Mouse (Mus musculus) midbrain, embryonic 10.5 days (tissue): ENCODE measurements around the gene Slc15a1. TPM values are rescaled to one million over a fixed set of nuclear protein-coding genes. Genes with fewer than 3 reads are reported as not detected.

Experiments used
- DNase-seq: peaks from one replicate; pipeline ENCODE4 v3.0.0-alpha.2; 2017; ENCODE audit warnings: low spot score
- H3K27ac ChIP-seq: fragments of 300-500 bp; sonication (generic); replicated peaks from 2 replicates; pipeline ENCODE4 v1.5.1; 2016; ENCODE audit warnings: mild to moderate bottlenecking
- H3K27me3 ChIP-seq: fragments of 300-500 bp; sonication (generic); 2 replicates; pipeline ENCODE4 v1.6.1; 2016; ENCODE audit warnings: low read depth, mild to moderate bottlenecking; ENCODE audit not compliant: poor library complexity, severe bottlenecking
- H3K36me3 ChIP-seq: fragments of 300-500 bp; sonication (generic); 2 replicates; pipeline ENCODE4 v1.6.1; 2016; ENCODE audit warnings: mild to moderate bottlenecking, moderate library complexity
- H3K4me1 ChIP-seq: fragments of 300-500 bp; sonication (generic); 2 replicates; pipeline ENCODE4 v1.6.1; 2016
- H3K4me3 ChIP-seq: fragments of 300-500 bp; sonication (generic); 2 replicates; pipeline ENCODE4 v1.5.1; 2016; ENCODE audit warnings: mild to moderate bottlenecking, moderate library complexity
- H3K9me3 ChIP-seq: fragments of 300-500 bp; sonication (generic); replicated peaks from 2 replicates; pipeline ENCODE4 v1.6.1; 2016; ENCODE audit warnings: mild to moderate bottlenecking
- WGBS: fragments of 180-500 bp; shearing (Covaris S2); methylation state at CpG from one replicate; pipeline ENCODE4 v1.1.7; 2016; 5-methylcytosine and 5-hydroxymethylcytosine counted together
- polyA plus RNA-seq: library from polyadenylated mRNA; unstranded; fragments of >200 nt; fragmentation: Nextera tagmentation; extraction: Ambion mirVana; gene quantifications from 2 replicates; pipeline ENCODE4 v1.2.1, GENCODE M21; 2016

Gene Slc15a1
- polyA plus RNA-seq, 1 experiment from 2014 or later: not detected

DNA sequence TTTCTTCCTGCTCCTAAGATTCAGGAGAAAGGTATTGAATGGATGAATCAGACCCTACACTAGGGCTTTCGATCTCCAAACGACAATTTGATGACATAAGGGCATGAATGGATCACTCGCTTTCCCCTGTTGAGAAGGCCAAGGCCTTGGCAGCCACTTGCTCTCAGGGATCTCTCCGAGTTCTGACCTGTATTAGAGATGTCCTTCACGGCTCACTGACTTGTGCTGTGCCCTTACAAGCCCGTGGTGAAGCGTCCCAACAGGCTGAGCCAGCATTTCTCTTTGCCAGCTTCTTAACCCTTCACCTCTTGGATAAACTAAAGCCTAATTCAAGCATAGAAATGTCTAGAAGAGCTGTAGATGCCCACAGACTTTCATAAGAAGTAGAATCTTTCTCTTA is 22.9 kb downstream of the Slc15a1 start:
- Histone ChIP-seq H3K27ac (no peak overlapping the region), H3K9me3 (no peaks in the 10 kb centered on the region), H3K36me3 (no peaks in the 10 kb centered on the region), H3K4me3 (no peak overlapping the region), H3K27me3 (no peaks in the 10 kb centered on the region), H3K4me1 (no peaks in the 10 kb centered on the region)
- DNase-seq: no peak
- 78% methylated on average over 7 of the region's 7 CpGs for whole genome bisulfite sequencing

DNA sequence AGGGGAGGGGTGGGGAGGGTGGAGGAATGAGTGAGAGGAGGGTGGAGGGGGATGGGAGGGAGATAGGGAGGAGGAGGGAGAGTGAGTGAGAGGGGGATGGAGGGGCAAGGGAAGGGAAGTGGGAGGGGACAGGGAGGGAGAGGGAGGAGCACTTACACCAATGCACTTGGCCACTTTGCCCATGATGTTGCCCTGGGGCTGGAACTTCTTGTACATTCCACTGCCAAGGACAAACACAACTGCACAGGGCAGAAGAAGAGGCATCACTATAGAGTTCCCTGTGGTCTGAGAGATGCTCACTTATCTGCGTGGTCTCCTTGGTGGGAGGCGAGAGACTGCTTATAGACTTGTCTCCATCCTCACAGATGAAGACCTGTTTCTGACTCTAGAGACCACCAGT is 23.5 kb downstream of the Slc15a1 start:
- no peak for DNase-seq
- 82% methylated on average over 2 of the region's 2 CpGs for WGBS

DNA sequence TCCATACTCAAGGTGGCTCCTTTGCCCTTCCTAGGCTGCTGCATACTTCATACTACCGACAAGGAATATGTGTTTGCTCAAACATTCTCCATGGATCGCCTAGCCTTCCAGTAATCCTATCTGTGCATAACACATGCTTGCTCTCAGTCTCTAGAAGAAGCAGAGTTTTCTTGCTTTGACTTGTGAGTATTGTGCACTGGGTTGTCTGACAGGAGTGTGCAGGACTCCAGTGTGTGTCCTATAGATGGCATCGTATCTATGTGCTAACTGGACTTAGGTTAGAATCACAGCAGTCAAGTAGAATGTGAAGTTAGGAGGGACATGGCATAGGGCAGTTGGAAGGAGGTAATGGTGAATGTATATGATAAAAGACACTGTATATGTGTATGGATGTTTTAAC is 26.0 kb downstream of the Slc15a1 start:
- H3K36me3 ChIP-seq: no peaks in the 10 kb centered on the region
- no peaks in the 10 kb centered on the region for H3K4me1 ChIP-seq
- no peak overlapping the region for H3K4me3 ChIP-seq
- 90% methylated on average over 3 of the region's 3 CpGs for WGBS
- no peaks in the 10 kb centered on the region for H3K27me3 ChIP-seq
- no peak overlapping the region for H3K27ac ChIP-seq
- no peak for DNase-seq
- no peaks in the 10 kb centered on the region for H3K9me3 ChIP-seq

More for the DNA sequence above, 23.5 kb downstream of the Slc15a1 start:
- no peaks in the 10 kb centered on the region for H3K4me1 ChIP-seq
- no peak overlapping the region for H3K27ac ChIP-seq
- H3K4me3 ChIP-seq: no peak overlapping the region
- no peaks in the 10 kb centered on the region for H3K9me3 ChIP-seq
- H3K27me3 ChIP-seq: no peaks in the 10 kb centered on the region
- no peaks in the 10 kb centered on the region for H3K36me3 ChIP-seq

DNA sequence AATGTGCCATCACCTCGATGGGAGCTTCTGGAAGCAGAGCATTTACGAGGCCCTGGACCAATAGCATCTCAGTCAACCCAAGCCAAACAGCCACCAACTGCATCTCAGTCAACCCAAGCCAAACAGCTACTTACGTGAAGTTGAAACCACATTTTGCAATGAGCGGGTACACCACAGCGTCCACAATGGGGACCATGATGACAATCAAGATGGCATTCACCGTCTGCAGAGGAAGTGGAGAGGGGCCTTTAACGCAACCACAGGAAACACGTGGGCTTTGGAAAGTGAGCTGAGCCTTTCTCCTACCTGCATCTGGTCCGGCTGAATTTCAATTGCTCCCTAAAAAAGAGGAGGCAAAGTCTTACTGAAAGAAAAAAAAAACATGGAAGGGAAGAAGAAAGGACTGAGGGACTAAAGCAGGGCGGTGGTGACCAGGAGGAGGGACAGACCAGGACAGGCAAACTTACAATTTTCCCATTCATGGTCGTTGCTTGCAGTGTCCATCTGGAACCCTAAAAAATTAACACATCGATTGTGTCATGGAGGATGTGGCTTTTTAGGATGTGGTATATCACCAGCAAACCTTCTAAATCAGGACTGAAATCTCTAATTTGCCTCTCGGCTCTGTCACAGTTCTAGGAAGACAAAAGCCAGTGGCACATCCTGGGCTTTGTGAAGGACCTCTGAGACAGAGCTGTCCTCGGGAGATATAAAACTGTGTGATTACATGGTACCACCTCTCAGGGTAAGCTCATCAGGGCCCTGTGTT is 26.9 kb downstream of the Slc15a1 start:
- Histone ChIP-seq H3K9me3 (no peaks in the 10 kb centered on the region), H3K4me1 (no peaks in the 10 kb centered on the region), H3K4me3 (no peak overlapping the region), H3K36me3 (no peaks in the 10 kb centered on the region), H3K27me3 (no peaks in the 10 kb centered on the region), H3K27ac (no peak overlapping the region)
- 91% methylated on average over 14 of the region's 14 CpGs for WGBS
- DNase-seq: no peak

DNA sequence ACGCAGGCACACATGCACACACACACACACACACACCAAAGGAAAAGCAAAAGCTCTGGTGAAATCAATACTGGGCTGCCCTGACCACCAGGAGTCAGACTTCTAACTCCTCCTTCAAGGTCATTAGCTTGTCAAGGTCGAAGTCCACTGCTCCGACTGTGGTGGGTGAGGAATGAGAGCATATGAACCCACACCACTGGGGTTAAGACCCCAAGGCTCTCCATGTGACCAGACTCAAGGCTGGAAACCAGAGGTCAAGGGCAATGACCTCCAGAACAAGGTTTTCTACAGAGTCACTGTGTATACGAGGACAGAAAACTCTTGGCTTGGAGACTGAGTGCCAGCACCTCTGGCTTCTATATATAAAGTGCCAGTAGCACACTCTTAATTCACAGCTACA is 31.2 kb downstream of the Slc15a1 start:
- WGBS: 87% methylated on average over 4 of the region's 4 CpGs
- Histone ChIP-seq H3K27me3 (no peaks in the 10 kb centered on the region), H3K9me3 (no peaks in the 10 kb centered on the region), H3K4me1 (no peaks in the 10 kb centered on the region), H3K27ac (no peak overlapping the region), H3K36me3 (no peaks in the 10 kb centered on the region), H3K4me3 (no peak overlapping the region)
- DNase-seq: no peak

DNA sequence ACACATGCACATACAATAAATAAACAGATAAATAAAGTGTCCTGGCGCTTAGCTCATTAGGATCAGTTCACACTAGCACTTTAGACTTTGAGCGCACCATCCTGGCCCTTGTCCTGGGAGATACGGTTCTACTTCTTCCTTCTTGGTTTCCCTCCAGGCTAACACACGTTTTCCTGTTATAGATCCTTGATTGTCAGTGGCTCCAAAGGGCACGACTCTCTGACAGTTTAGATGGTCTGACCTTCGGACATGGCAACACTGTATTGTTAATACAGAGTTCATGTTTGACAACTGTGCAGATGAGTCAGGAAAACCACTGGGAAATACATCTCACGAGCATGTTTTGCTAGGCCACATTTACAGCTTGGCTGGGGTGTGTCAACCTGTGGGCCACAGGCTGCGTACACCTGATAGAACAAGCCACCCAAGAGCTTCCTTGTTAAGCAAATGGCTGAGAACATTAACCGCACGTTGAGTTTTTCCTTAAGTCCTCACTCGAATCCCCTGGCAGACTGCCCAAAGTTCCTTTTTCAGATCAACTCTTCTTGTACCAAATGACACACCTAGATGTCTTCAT is 33.4 kb downstream of the Slc15a1 start:
- Histone ChIP-seq H3K4me1 (no peaks in the 10 kb centered on the region), H3K27ac (no peak overlapping the region), H3K36me3 (no peaks in the 10 kb centered on the region), H3K9me3 (no peaks in the 10 kb centered on the region), H3K27me3 (no peaks in the 10 kb centered on the region), H3K4me3 (no peak overlapping the region)
- WGBS: 82% methylated on average over 11 of the region's 11 CpGs
- no peak for DNase-seq

DNA sequence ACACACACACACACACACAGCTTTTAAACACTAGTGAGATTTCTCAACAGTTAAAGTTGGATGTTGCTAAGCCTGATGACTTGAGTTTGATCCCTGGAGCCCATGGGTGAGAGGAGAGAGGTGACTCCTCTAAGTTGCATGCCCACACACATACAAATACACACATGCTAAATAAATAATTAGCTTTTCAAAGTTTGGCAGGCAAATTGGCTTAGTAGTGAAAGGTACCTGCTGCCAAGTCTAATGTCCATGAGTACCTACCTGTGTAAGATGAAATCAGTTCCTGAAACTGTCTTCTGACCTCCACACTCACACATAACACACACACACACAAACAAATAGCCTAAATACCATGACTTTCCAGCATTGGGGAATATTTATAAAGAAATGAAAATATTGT is 35.5 kb downstream of the Slc15a1 start:
- H3K27ac ChIP-seq: no peak overlapping the region
- no peak for DNase-seq

DNA sequence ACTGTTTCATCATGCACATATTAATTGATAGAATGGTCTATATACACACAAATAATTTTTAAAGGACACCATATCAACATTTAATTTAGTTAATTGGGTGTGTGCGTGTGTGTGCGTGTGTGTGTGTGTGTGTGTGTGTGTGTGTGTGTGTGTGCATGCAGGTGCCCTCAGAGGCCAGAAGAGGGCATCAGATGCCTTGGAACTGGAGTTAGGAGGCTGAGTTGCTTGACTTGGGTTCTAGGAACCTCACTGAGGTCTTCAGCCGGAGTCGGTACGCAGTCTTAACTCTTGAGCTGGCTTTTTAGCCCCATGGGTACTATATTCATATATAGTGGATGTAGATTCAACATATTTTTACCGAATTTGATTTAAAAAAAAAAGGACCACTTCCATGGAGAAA is 37.4 kb downstream of the Slc15a1 start:
- whole genome bisulfite sequencing: 87% methylated on average over 6 of the region's 6 CpGs
- no peaks in the 10 kb centered on the region for H3K9me3 ChIP-seq
- no peak overlapping the region for H3K4me3 ChIP-seq
- H3K27ac ChIP-seq: no peak overlapping the region
- no peaks in the 10 kb centered on the region for H3K27me3 ChIP-seq
- no peak for DNase-seq
- H3K36me3 ChIP-seq: no peaks in the 10 kb centered on the region
- H3K4me1 ChIP-seq: peaks cover 4% of the 10 kb centered on the region

More for the DNA sequence above, 35.5 kb downstream of the Slc15a1 start:
- no peaks in the 10 kb centered on the region for H3K9me3 ChIP-seq
- H3K36me3 ChIP-seq: no peaks in the 10 kb centered on the region
- no peak overlapping the region for H3K4me3 ChIP-seq
- no peaks in the 10 kb centered on the region for H3K4me1 ChIP-seq
- H3K27me3 ChIP-seq: no peaks in the 10 kb centered on the region

DNA sequence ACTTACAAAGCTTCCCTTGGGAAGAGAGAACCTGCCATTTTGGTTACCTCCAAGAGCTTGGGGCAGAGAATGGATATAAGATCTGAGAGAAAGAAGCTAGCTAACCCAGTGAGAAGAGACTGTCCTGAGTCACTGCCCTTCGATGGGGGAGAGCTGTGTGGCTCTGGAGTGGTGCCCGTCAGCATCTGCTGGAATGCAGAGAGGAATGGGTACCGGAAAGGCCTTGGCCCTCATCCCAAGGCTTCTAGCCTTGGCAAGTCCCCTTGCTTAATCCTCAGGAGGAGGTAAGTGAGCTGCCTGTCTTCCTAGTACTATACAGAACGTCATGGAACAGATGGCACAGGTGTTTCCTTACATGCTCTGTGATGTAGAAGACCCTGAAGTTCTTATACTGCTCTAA is 38.6 kb downstream of the Slc15a1 start:
- Histone ChIP-seq H3K27ac (no peak overlapping the region), H3K36me3 (no peaks in the 10 kb centered on the region), H3K27me3 (no peaks in the 10 kb centered on the region), H3K4me1 (peaks cover 7% of the 10 kb centered on the region), H3K9me3 (no peaks in the 10 kb centered on the region), H3K4me3 (no peak overlapping the region)
- DNase-seq: no peak
- 88% methylated on average over 4 of the region's 4 CpGs for WGBS

DNA sequence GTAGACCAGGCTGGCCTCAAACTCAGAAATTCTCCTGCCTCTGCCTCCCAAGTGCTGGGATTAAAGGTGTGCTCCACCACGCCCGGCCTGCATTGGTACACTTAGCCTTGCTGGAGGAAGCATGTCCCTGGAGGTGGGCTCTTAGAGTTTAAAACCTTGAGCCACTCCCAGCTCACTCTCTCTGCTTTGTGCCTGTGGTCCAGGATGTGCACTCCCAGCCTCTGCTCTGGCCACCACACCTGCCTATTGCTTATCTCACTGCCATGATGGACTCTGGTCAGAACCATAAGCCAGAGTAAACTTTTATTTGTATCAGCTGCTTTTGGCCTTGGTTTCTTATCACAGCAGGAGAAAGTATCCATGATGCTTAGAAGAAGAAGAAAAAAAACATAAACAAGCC is 40.7 kb downstream of the Slc15a1 start:
- H3K27me3 ChIP-seq: no peaks in the 10 kb centered on the region
- 95% methylated on average over 2 of the region's 2 CpGs for WGBS
- H3K4me1 ChIP-seq: peaks cover 7% of the 10 kb centered on the region
- H3K4me3 ChIP-seq: no peak overlapping the region
- no peak overlapping the region for H3K27ac ChIP-seq
- DNase-seq: no peak
- H3K36me3 ChIP-seq: no peaks in the 10 kb centered on the region
- H3K9me3 ChIP-seq: no peaks in the 10 kb centered on the region

DNA sequence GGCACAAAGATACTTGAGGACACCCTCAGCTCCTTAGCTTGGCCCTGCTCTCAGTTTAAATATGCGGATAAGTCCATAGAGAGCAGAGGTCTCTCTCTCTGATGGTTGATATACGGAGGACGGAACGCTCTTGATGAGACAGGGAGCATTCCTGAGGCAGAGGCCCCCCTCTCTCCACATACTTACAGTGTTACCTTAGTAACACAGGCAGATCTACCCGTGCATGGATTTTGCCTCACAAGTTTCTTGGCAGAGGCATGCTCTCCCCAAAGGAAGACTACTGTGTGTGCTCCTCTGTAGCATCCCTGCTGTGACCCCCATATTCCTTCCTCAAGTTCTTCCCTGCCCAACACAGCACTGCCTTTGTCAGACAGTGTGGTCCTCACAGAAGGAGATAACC is 42.3 kb downstream of the Slc15a1 start:
- H3K27ac ChIP-seq: 0 out of 2 replicates have a peak overlapping the region, but pooled peaks have one; percentile 17
- H3K4me3 ChIP-seq: no peak overlapping the region
- no peak for DNase-seq
- H3K27me3 ChIP-seq: no peaks in the 10 kb centered on the region
- no peaks in the 10 kb centered on the region for H3K36me3 ChIP-seq
- peaks cover 7% of the 10 kb centered on the region for H3K4me1 ChIP-seq
- 49% methylated on average over 5 of the region's 5 CpGs for WGBS
- H3K9me3 ChIP-seq: 0 out of 2 replicates have a peak, but pooled peaks cover 5% of the 10 kb centered on the region

DNA sequence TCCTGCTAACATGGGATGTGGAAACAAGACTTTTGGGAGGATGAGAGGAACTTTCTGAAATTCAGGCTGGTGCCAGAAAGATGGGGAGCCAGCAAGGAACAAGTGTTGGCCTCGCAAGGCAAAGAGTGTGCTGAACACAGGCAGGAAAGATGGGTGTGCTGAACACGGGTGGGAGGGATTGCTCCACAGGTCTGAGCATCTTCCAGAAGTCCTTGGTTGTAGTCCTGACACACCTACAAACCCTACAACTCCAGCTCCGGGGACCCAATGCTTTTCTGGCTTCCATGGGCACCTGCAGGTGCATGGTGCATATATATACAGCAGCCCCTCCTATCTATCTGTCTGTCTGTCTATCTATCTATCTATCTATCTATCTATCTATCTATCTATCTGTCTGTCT is 44.1 kb downstream of the Slc15a1 start:
- H3K27ac ChIP-seq: no peak overlapping the region
- H3K9me3 ChIP-seq: 0 out of 2 replicates have a peak, but pooled peaks cover 5% of the 10 kb centered on the region
- H3K36me3 ChIP-seq: no peaks in the 10 kb centered on the region
- H3K4me1 ChIP-seq: peaks cover 7% of the 10 kb centered on the region
- no peak overlapping the region for H3K4me3 ChIP-seq
- WGBS: 88% methylated on average over 3 of the region's 3 CpGs
- no peak for DNase-seq
- no peaks in the 10 kb centered on the region for H3K27me3 ChIP-seq

DNA sequence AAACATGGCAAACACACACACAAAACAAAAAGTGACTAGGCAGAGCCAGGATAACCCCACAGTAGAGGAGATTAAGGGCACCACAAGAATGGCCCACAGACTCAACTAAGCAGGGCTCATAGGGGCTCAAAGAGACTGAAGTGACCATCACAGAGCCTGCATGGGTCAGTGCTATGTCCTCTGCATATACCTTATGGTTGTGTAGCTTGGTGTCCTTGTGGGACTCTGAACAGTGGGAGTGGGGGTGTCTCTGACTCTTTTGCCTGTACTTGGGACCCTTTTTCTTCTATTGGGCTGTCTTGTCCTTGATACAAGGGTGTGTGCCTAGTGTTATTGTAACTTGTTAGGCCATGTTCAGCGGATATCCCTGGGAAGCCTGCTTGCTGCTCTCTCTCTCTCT is 46.5 kb downstream of the Slc15a1 start:
- WGBS: 86% methylated on average over 1 of the region's 1 CpGs
- Histone ChIP-seq H3K27ac (no peak overlapping the region), H3K36me3 (no peaks in the 10 kb centered on the region), H3K4me3 (no peak overlapping the region), H3K27me3 (no peaks in the 10 kb centered on the region), H3K9me3 (peaks cover 11% of the 10 kb centered on the region; the same call in 1 of the 2 replicates), H3K4me1 (peaks cover 7% of the 10 kb centered on the region)
- no peak for DNase-seq
